Mouse (Mus musculus): Measurements from ENCODE around the gene Slit2.

Gene Slit2

GRCm38 (mm10) chr5:48225500-48225899 is 242.6 kb downstream of the Slit2 start:
- DNase-seq (ENCODE audit: low spot score in 2 of 2): no peak

- no peak for DNase-seq (ENCODE audit: low spot score in 2 of 2)
Measured at GRCm38 (mm10) chr5:48230430-48231080, 247.6 kb downstream of the Slit2 start.

- DNase-seq (ENCODE audit: low spot score in 2 of 2): no peak
Measured at GRCm38 (mm10) chr5:48234728-48235127, 251.8 kb downstream of the Slit2 start.

GRCm38 (mm10) chr5:48235270-48235669 is 252.3 kb downstream of the Slit2 start:
- no peak for DNase-seq (ENCODE audit: low spot score in 2 of 2)

GRCm38 (mm10) chr5:48240751-48241150 is 257.8 kb downstream of the Slit2 start:
- peak in 1 of 2 experiments; percentile 3 for DNase-seq (ENCODE audit: low spot score in 2 of 2)

GRCm38 (mm10) chr5:48248327-48248726 is 265.4 kb downstream of the Slit2 start:
- no peak for DNase-seq (ENCODE audit: low spot score in 2 of 2)

- no peak for DNase-seq (ENCODE audit: low spot score in 2 of 2)
Measured at GRCm38 (mm10) chr5:48277561-48277960, 294.6 kb downstream of the Slit2 start.

- DNase-seq (ENCODE audit: low spot score in 2 of 2): no peak
Measured at GRCm38 (mm10) chr5:48301186-48301585, 318.2 kb downstream of the Slit2 start.

GRCm38 (mm10) chr5:48315057-48315602 is 332.2 kb downstream of the Slit2 start:
- DNase-seq (ENCODE audit: low spot score in 2 of 2): no peak

- DNase-seq (ENCODE audit: low spot score in 2 of 2): no peak
Measured at GRCm38 (mm10) chr5:48320597-48320996, 337.7 kb downstream of the Slit2 start.

GRCm38 (mm10) chr5:48326221-48326620 is 343.3 kb downstream of the Slit2 start:
- no peak for DNase-seq (ENCODE audit: low spot score in 2 of 2)

GRCm38 (mm10) chr5:48327652-48328051 is 344.7 kb downstream of the Slit2 start, which contains the start of gene 5730480H06Rik:
5730480H06Rik (plus strand) TSS chr5:48327952.
- DNase-seq (ENCODE audit: low spot score in 2 of 2): no peak

- no peak for DNase-seq (ENCODE audit: low spot score in 2 of 2)
Measured at GRCm38 (mm10) chr5:48329751-48330150, 346.8 kb downstream of the Slit2 start.

- no peak for DNase-seq (ENCODE audit: low spot score in 2 of 2)
Measured at GRCm38 (mm10) chr5:48330817-48331216, 347.9 kb downstream of the Slit2 start.

- no peak for DNase-seq (ENCODE audit: low spot score in 2 of 2)
Measured at GRCm38 (mm10) chr5:48331441-48331840, 348.5 kb downstream of the Slit2 start.

- no peak for DNase-seq (ENCODE audit: low spot score in 2 of 2)
Measured at GRCm38 (mm10) chr5:48333407-48333806, 350.5 kb downstream of the Slit2 start.

GRCm38 (mm10) chr5:48333884-48334513 is 351.1 kb downstream of the Slit2 start:
- DNase-seq (ENCODE audit: low spot score in 2 of 2): no peak

- DNase-seq (ENCODE audit: low spot score in 2 of 2): no peak
Measured at GRCm38 (mm10) chr5:48340808-48341433, 358.0 kb downstream of the Slit2 start.

GRCm38 (mm10) chr5:48345095-48345982 is 362.4 kb downstream of the Slit2 start:
- no peak for DNase-seq (ENCODE audit: low spot score in 2 of 2)

GRCm38 (mm10) chr5:48345983-48346648 is 363.2 kb downstream of the Slit2 start:
- DNase-seq (ENCODE audit: low spot score in 2 of 2): no peak

- DNase-seq (ENCODE audit: low spot score in 2 of 2): no peak
Measured at GRCm38 (mm10) chr5:48349309-48349708, 366.4 kb downstream of the Slit2 start.
